Mouse (Mus musculus): ENCODE measurements around the gene Gng11. TPM values are rescaled to one million over a fixed set of nuclear protein-coding genes. Genes with fewer than 3 reads are reported as not detected.
A peak's percentile ranks its signal among the peaks of the same experiment; 100 is the strongest.

Gng11 gene
- total RNA-seq (2021) = 10 to 100 TPM; 12.6 to 24.8 TPM
- long read RNA-seq, experiment 1, transcript Gng11-201 (2 exons, 919 nt) = major isoform, 19 of 21 reads
- long read RNA-seq, experiment 1, partial matches to known transcripts = 0 of 21 reads
- long read RNA-seq, experiment 1, other reads (novel, unspliced or antisense) = 2 of 21 reads
- long read RNA-seq, experiment 2, transcript Gng11-201 (2 exons, 919 nt) = major isoform, 14 of 15 reads
- long read RNA-seq, experiment 2, partial matches to known transcripts = 1 of 15 reads
- long read RNA-seq, experiment 2, other reads (novel, unspliced or antisense) = 0 of 15 reads

DNA sequence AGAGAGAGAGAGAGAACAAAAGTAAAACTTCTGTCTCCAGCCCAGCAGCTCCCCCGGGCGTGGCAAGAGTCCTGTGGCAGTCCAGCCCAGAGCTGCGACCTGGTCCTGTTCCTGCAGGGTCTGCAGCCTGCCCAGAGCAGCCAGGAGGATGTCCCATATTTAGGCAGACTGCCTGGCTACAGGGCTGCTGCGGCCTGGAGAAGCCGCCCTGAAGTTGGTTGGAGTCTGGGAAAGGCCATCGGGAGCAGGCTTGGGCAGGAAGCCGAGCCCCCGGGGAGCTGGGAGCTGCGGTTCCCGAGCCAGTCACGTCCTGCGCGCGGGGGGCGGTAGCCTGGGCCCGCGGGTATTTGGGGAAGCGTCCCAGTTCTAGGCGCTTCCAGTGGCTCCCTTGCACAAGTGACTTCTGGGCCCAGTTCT is at the start of gene Gng11:
TSS of gene Gng11 (plus strand) at position 15 of the 417 bp plus-strand sequence.
- DNase-seq (ENCODE audit: low spot score) = peak; percentile 76

DNA sequence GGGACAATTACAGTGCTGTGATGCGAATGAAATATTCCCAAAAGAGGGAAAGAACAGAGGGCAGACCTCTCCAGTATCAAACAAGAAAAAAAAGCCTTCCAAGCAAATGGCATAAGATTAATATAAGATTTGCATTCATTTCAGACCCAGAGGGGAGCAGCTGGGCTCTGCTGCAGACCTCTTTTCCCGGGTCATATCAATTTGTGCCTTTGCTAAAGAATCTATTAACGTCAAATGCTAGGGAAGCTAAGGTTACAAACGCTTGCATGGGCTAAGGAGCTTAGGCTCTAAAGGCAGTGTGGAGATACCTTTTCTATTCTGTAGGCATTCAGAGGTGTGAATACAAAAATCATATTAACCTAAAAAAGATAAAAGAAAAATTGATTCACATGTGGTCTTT is 48.7 kb upstream of the Gng11 start:
- no peak for DNase-seq (ENCODE audit: low spot score)

DNA sequence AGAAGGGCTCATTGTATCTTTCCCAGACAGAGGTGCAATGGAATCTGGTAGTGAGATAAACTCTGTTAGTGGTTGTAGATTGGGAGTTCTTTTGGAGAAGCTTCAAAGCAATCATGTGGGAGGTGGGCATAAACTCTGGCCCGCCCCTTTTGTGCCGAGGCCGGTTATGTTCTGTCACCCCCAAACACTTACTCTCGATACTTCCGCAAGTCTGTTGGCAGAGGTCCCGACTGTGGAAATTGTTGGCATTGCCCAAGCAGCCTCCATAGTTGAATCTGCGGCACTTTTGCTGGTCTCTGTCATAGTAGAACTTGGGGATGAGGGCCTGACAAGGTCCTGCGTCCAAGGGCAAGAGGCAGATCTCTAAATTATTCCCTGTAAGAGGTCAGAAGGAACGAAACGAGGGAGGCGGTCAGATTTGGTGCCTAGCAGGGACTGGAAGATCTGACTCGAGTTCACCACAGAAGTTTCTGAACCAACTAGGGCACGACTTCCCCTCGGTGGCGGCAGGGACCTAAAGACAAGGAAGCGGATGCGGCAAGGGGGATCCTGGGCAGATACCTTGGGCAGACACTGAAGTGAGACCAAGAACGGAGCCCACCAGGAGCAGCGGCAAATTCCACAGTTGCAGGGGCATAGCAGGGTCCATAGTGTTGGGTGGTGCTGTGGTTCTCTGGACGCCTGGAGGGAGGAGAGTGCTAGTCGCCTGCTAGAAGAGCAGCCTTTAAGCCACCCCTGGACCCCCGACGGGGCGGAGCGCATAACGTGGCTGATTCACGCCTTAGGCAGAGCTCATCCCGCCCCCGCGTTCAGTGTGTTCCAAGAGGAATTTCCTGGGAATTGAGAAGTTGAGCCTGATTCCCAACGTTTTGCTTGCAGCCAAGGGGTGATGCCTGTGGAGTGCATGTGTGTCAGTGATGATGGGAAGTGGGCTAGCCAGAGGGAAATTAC is 35.8 kb upstream of the Gng11 start:
- peak; percentile 24 for DNase-seq (ENCODE audit: low spot score)

DNA sequence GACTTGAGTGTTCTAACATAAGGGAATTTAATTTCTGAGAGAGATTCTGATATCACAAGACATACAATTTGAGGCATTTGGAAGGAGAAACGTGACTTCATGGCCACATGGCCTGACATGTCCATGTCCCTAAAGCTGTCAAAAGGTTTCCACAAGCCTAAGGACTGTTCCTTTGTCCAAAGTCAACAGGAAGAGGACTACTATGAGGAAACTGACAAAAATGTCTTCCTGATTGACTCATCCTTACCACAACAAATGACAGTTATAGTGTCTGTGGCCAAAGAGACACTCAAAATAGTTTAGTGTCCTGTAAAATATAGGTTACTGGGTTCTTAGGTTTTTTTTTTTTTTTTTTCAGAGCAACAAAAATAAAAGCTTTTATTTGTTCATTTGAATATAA is 30.0 kb upstream of the Gng11 start:
- DNase-seq (ENCODE audit: low spot score) = no peak

DNA sequence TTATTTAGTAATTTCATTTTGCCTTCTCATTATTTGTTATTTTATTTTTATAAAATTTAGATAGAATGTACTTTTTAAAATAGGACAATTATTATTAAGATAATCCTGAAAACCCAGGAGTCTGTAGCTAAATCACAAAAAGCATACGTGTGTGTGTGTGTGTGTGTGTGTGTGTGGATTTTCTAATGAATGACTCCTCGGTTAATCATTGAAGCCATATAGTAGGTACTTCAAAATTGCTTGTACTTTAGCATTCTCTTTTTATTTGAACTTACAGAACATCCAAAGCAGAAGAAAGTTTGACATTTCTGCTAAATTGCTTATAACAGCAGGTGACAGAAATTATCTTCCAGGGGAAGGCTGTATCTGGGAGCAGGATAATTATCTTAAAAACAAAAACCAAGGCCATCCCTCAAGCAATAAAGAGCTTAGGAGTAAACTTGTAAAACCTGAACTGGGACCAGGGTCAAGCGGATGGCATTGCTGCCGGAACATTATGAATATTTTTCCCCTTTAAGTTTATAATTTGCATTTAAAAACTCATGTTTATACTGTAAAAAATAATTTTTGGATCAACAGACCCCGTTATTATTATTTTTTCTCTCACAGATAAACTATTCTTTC is 20.9 kb upstream of the Gng11 start:
- no peak for DNase-seq (ENCODE audit: low spot score)

DNA sequence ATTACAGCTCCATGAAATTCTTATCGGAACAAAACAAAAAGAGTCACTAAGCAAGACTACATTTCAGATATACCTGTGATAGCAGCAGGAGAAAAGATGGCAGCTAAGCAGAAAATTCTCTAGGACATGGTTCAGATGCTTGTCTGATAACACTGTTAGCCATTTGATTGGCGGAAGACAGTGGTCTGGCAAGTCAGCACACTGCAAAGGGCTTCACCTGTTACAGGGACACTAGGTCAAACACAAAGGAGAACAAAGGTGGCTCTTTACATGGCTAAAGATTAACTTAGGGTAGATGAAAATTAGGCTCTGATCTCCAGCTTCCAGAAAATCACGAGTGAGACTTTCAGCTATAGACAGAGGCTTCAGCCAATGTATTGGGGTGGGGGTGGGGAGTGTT is 15.0 kb upstream of the Gng11 start, which contains the start of gene Tfpi2:
TSS of gene Tfpi2 (minus strand) at position 170 of the 400 bp plus-strand sequence.
- no peak for DNase-seq (ENCODE audit: low spot score)

DNA sequence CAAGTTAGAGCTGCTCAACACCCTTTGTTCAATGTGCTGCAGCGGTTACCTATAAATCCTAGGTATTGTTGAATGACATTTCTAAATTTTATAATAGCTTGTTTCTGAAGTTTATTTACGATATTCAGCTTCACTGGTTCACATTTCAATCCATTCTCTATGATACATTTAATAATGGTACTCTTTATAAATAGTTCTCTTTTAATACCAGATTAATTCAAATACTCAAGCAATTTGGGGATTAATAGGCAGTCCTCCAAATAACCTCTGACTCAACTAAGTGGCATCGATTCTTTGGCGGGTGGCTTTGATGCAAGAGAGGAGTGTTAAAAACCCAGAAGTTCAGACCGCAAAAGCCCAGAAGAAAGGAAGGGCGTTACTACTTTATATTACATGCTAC is 10.2 kb upstream of the Gng11 start, which contains the start of gene Gngt1:
TSS of gene Gngt1 (plus strand) at position 301 of the 400 bp plus-strand sequence.
- DNase-seq (ENCODE audit: low spot score) = no peak

DNA sequence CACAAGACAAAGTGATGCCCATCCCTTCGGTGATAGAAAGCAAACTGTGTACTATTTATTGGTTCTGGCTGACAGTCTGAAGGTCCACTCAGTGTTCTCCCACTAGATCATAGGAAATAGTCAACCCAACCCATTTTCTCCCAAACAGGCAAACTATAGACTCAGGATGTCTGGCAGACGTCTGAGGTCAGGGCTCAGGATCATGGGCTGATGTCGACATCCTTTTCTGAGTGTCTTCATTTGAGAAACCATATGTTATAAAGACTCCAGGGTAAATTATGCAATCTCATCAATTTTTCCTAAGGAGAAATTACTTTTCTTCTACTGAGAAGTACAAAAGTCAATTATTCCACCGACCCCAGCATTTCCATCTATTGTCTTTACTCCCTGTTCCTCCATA is 5.6 kb upstream of the Gng11 start:
- DNase-seq (ENCODE audit: low spot score) = no peak

DNA sequence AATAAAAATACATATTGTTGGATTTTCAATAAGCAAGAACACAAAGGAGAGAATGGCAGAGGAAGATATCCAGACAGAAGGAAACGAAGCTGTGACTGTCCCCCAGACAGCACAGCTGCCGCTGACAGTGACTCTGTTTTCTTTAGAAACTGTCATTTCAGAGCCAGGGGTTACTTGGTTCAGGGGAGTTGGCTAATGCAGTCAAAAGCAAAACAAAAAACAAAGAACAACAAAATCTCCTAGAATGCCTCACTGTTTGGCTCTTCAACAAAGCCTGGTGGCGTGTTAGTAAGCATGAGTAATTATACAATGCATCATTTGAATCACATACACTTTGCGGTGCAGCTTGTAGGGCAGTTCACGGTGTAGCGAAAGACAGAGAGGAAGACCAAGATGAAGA is 4.4 kb upstream of the Gng11 start:
- no peak for DNase-seq (ENCODE audit: low spot score)

DNA sequence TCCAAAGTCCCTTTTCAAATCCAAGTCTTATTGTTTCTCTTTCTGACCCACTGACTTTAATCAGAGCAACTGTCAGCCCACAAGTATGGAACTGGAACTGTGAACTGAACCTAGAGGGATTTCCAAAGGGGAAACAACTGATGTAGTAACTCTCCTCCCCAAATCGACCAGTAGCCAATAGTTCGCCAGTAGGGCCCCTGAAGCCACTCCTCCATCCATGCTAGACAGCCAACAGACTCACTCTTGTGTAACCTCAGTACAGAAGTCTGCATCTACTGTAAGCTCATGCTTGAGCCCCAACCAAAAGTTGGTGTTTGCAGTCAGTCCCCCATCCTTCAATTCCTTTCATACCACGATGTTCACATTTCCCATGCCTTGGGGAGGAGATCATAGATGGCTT is 3.0 kb upstream of the Gng11 start:
- no peak for DNase-seq (ENCODE audit: low spot score)

DNA sequence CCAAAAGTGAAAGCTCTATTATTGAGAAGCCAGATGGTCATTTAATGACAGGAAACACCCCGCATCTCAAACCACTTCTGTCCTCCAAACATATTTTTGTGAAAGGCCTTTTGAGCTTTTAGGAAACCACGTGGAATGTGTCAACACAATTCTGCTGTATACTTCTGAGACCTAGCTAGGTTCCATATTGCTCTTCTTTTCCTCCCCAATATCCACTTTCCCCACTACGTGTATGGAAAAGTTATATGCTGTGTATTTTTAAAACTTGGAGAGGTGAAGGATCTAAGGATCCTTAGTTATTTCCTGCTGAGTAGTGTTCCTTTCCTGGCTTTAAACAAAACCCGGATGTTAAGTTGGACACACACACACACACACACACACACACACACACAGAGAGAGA is 259 bp upstream of the Gng11 start:
- peak; percentile 7 for DNase-seq (ENCODE audit: low spot score)

DNA sequence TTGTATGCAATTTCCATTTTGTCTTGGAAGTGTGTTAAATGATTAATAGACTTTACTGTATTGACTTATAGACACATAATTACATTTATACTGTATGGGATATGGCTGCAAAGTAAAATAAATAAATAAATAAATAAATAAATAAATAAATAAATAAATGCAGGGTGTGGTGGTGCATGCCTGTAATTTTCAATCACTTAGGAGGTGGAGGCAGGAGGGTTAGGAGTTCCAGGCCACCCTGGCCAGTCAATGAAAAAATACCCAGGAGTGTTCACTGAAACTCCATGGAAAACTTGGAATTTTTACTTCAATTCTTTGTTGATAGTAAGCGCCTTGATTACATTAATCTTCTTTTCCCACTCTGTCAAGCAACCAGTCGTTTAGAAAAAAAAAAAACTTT is 1.1 kb downstream of the Gng11 start:
- DNase-seq (ENCODE audit: low spot score) = no peak

DNA sequence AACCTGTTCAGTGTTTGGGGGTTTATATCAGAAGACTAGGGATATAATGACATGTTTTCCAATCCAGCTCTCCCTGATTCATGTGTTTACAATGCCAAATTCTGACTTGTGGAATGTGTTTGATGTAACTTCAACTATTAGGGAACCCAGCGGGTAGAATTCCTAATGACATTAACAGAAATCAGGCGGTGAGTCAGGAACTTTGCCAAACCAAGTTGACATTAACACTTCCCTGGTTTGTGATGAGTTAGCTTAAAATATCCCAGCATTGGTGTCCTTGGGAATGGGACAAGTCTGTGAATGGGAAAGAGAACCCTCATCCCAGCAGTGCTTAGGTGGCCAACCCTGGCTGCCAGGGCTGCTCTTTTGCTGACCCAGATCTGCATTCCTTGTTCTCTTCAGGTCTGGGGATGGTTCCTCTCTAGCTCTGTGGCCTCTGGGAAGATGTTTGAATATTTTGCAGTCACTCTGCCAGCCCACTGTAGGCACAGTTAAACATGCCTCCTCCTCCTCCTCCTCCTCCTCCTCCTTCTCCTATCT is 4.9 kb downstream of the Gng11 start:
- peak; percentile 18 for DNase-seq (ENCODE audit: low spot score)

DNA sequence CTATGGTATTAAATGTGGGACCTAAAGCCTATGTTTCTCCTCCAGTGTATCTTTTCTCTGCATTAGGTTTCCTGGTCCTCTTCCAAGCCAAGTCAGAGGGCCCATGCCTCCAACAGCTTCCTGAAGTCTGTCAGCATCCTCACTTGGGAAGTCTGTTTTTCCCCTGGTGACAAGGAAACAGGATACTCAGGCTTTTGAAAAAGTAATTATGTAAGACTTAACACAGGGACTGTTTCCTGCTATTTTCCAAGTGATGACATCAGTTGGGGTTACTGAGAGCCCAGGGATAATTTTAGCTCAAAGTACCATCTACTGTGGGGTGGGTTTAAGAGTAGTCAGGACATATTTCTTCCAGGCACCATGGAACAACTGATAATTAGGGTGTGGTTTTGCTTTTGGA is 5.8 kb downstream of the Gng11 start:
- DNase-seq (ENCODE audit: low spot score) = peak; percentile 16

DNA sequence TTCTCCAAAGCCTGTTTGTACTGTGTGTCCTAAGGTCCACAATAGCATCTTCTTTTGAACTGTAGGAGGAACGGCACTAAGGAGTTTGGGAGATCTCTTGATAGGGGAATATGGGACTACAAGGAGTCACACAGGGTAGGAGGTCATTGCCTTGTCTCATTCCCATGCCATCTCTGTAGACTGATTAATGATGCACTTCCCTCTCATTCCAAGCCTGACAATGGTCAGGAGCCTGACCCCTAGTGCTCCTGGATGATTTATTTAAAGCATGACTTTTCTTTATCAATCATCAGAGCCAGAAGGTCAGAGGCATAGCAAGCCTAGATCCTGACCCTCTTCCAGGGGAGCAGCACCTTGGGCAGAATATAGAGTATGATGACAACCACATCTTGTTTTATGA is 18.9 kb downstream of the Gng11 start:
- no peak for DNase-seq (ENCODE audit: low spot score)

DNA sequence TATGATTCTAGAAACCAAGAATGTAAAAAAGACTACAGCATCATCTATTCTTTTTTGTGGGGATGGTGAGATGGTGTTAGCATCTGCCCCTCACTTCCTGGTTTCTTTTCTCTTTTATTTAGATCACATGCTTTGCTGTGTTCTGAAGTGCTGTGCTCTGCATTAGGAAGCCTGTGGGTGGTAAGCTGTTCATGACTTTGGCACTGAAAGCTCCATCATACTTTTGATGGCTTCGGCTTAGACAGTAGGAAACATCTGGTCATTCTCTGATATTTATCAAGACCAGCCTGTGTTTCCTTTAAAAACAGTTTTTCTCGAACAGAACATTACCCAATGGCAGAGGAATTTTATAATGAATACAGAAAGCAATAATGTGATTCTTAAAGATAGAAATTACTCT is 22.7 kb downstream of the Gng11 start:
- DNase-seq (ENCODE audit: low spot score) = no peak

DNA sequence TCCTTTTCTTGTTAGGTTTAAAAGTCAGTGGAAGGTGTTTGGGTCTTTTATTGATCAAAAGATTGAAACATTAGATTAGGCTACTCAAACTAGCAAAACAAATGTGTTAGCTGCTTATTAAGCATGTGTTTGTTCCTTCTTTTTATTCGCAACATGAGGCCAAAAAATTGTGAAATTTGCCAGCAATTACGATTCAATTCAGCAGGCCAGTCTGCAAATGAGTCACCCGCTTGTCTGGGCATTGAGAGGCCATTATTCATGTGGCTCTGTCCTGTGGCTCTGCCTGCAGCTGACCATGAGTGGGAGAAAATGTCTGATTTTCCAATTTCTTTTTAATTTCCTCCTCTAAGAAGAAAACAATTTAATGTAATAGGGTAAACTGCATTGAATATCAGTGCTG is 27.3 kb downstream of the Gng11 start:
- DNase-seq (ENCODE audit: low spot score) = no peak

DNA sequence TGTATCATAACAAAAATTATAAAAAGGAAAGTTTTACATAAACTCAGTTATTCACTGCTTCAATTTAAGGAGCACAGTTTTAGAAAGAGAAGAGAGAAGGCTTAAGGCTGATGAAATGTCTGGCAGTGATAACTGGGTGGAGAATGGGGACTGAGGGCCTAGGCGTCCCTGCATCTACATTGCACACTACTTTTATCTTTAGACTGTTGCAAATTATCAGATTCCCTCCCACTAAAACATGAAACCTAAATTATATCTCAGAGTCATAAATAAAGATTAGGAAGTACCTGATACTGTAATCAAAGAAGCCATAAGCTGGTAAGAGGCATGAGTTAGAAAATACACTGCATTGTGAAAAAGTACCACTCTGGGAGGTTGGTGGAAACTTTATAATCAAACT is 38.1 kb downstream of the Gng11 start:
- no peak for DNase-seq (ENCODE audit: low spot score)

DNA sequence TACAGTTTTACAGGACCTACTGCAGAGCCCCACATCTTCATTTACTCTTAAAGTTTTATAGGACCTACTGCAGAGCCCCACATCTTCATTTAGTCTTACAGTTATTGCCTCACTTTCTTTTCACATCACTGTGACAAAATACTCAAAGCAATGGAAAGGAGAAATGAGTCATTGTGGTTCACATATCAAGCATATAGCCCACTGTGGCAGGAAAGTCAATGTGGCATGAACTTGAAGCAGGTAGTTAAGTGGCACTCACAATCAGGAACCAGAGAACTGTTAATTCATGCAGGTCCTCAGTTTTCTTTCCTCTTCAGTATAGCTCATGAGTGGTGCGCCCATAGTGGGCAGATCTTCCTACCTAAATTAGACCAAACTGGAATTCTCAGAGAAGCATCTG is 43.5 kb downstream of the Gng11 start:
- DNase-seq (ENCODE audit: low spot score) = no peak

DNA sequence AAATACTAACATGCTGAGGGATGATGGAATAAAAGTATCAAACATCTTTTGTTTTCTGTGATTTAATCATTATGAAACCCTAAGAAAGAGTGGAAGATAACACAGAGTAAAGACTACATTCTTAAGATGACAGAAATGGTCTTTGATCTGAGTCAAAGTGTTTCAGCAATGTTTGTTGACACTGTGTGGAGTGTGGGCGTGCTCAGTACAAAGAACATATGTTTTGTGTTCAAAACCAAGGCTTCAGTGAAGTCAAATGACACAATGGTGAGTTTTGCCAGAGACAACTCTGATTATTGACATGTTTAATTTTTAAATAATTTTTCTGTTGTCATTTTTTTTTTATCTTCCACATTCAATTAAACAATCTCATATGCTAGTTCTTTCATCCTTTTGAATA is 49.1 kb downstream of the Gng11 start:
- DNase-seq (ENCODE audit: low spot score) = no peak

DNA sequence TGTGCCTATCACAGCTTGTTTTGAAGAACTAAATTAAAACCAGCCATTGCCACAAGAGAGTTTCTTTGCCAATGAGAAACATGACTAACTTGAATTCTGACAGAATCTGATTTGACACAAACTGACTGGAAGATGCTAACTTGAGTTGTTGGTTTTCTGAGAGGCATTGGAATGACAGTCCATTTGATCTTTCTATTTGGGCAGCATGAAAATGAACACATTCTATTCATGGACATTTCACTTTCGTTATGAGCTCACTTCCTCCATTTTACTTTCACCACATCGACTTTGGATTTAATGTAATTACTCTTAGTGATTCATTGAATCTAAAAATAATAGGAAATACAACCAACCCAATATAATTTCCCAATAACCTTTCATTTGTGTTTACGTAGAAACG is 50.7 kb downstream of the Gng11 start:
- DNase-seq (ENCODE audit: low spot score) = no peak

All from gastrocnemius, adult 18-20 months (tissue).